Mouse (Mus musculus) ES-E14 (cell line): ENCODE measurements around the gene Gucy2e. TPM values are rescaled to one million over a fixed set of nuclear protein-coding genes. Genes with fewer than 3 reads are reported as not detected.

Experiments
- DNase-seq: peaks from one replicate; pipeline ENCODE4 v3.0.0-alpha.2; 2013; ENCODE audit warnings: low read depth, low spot score
- H3K27ac ChIP-seq: 2 replicates; pipeline ENCODE4 v1.5.1; 2012; ENCODE audit warnings: low read depth, mild to moderate bottlenecking, low read length, moderate library complexity, mixed read lengths; ENCODE audit not compliant: poor library complexity, insufficient read depth, severe bottlenecking
- H3K36me3 ChIP-seq: 2 replicates; pipeline ENCODE4 v1.6.1; 2012; ENCODE audit warnings: mild to moderate bottlenecking, low read length, moderate library complexity, mixed read lengths; ENCODE audit not compliant: control insufficient read depth, poor library complexity, insufficient read depth, severe bottlenecking
- H3K4me1 ChIP-seq, 2 experiments: fragments of 150-350 bp in 1 of 2; sonication (generic) in 1 of 2; 2 replicates each; pipeline ENCODE4 v1.6.1; 2012; ENCODE audit warnings: low read length in 2 of 2, mild to moderate bottlenecking in 1 of 2, mixed read lengths in 1 of 2; ENCODE audit not compliant: control insufficient read depth in 2 of 2, insufficient read depth in 2 of 2, poor library complexity in 1 of 2
- H3K4me3 ChIP-seq, 2 experiments: fragments of 150-350 bp in 1 of 2; sonication (generic) in 1 of 2; 2 replicates each; pipeline ENCODE4 v1.5.1; 2012; ENCODE audit warnings: low read length in 2 of 2, low read depth in 1 of 2, mild to moderate bottlenecking in 1 of 2, mixed read lengths in 1 of 2; ENCODE audit not compliant: insufficient read depth in 1 of 2, poor library complexity in 1 of 2, severe bottlenecking in 1 of 2
- H3K9ac ChIP-seq: 2 replicates; pipeline ENCODE4 v1.6.1; 2012; ENCODE audit warnings: low read depth, mild to moderate bottlenecking, low read length, mixed read lengths; ENCODE audit not compliant: poor library complexity, insufficient read depth, severe bottlenecking
- H3K9me3 ChIP-seq: fragments of 150-350 bp; sonication (generic); 2 replicates; pipeline ENCODE4 v1.6.1; 2012; ENCODE audit warnings: low read depth, mild to moderate bottlenecking, low read length; ENCODE audit not compliant: control insufficient read depth, insufficient read depth
- CHD2 ChIP-seq: IDR thresholded peaks from 2 replicates; pipeline ENCODE4 v1.6.1; 2014; ENCODE audit warnings: mild to moderate bottlenecking, low read depth, low read length, inconsistent platforms
- HCFC1 ChIP-seq: IDR thresholded peaks from 2 replicates; pipeline ENCODE4 v1.6.1; 2012; ENCODE audit warnings: low read length, inconsistent platforms, borderline replicate concordance; ENCODE audit not compliant: insufficient read depth
- MAFK ChIP-seq: IDR thresholded peaks from 2 replicates; pipeline ENCODE4 v1.6.1; 2014; ENCODE audit warnings: mild to moderate bottlenecking, low read depth, low read length, inconsistent platforms; ENCODE audit not compliant: insufficient read depth
- ZC3H11A ChIP-seq: IDR thresholded peaks from 2 replicates; pipeline ENCODE4 v1.6.1; 2012; ENCODE audit warnings: low read depth, mild to moderate bottlenecking, inconsistent platforms, low read length, borderline replicate concordance
- ZNF384 ChIP-seq: IDR thresholded peaks from 2 replicates; pipeline ENCODE4 v1.6.1; 2012; ENCODE audit warnings: low read depth, low read length, inconsistent platforms
- in situ Hi-C, 2 experiments: fragments of 600-800 bp; cut with MboI; formaldehyde crosslinking; loops; one replicate each; pipeline ENCODE4 v1.15.1; 2025; ENCODE audit warnings: low sequenced_read_pairs in 2 of 2, inconsistent platforms in 1 of 2; ENCODE audit not compliant: unreplicated experiment in 2 of 2
- total RNA-seq: library from RNA; depleted of rRNA; stranded (reverse); fragments of 300-350 nt; gene quantifications from 2 replicates; pipeline ENCODE4 v1.2.3, GENCODE M21; 2012

Gucy2e gene
- total RNA-seq, 1 experiment: 0.09 TPM

GRCm38 (mm10) chr11:69221070-69221469, 15.8 kb downstream of the Gucy2e start:
- TF ChIP-seq CHD2: no peak
- no peak for TF ChIP-seq HCFC1
- no peak for TF ChIP-seq ZNF384
- no peak for TF ChIP-seq MAFK
- TF ChIP-seq ZC3H11A: no peak
- Histone ChIP-seq H3K9ac (no peak overlapping the region), H3K9me3 (no peaks in the 10 kb centered on the region), H3K27ac (no peak overlapping the region), H3K4me3 (no peak overlapping the region), H3K4me1 (peaks cover 0 to 10% of the 10 kb centered on the region in 2 experiments; a peak in 1 of 4 replicates), H3K36me3 (no peaks in the 10 kb centered on the region)
- no peak for DNase-seq
- in situ Hi-C loops: no loop called here

DNA sequence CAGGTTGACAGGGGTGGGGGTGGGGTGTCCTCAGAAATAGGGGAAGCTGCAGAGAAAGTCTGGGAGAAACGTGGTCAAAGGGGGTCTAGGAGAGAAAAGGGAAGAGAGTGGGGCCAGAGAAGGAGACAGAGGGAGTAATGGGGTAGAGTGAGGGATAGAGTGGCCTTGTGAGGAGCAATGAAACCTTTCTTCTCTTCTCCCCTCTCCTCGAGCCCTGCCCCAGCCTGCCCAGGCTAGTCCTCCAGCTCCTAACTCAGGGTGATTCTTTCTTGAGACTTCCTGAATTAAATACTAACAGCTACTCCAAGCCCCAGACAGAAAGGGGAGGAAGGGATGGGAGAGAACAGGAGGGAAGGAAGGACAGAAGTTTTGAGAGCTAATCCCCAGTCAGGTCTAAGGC, 18.2 kb downstream of the Gucy2e start:
- H3K27ac ChIP-seq: no peak overlapping the region
- no peak overlapping the region for H3K9ac ChIP-seq
- H3K4me1 ChIP-seq: peaks cover 0 to 7% of the 10 kb centered on the region in 2 experiments; a peak in 1 of 4 replicates
- no peak for DNase-seq
- in situ Hi-C loops: no loop called here
- no peaks in the 10 kb centered on the region for H3K36me3 ChIP-seq
- H3K4me3 ChIP-seq: no peak overlapping the region
- no peaks in the 10 kb centered on the region for H3K9me3 ChIP-seq
- TF ChIP-seq ZNF384 (no peak), CHD2 (no peak), MAFK (no peak), HCFC1 (no peak), ZC3H11A (no peak)

DNA sequence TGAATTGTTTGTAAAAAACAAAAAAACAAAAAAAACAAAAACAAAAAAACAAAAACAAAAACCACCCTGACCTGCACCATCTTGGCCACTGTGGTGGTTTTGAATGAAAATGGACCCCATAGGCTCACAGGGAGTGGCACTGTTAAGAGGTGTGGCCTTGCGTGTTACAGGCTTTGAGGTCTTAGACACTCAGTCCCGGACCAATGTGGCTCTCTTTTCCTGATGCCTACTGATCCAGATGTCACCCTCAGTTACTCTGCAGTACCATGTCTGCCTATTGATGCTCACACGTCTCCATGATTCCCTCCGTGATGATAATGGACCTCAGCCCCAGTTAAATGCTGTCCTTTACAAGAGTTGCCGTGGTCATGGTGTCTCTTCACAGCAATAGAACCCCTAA, 19.4 kb downstream of the Gucy2e start:
- Histone ChIP-seq H3K9ac (no peak overlapping the region), H3K27ac (no peak overlapping the region), H3K36me3 (no peaks in the 10 kb centered on the region), H3K9me3 (no peaks in the 10 kb centered on the region), H3K4me3 (no peak overlapping the region), H3K4me1 (peaks cover 0 to 3% of the 10 kb centered on the region in 2 experiments; a peak in 1 of 4 replicates)
- no peak for TF ChIP-seq ZNF384
- TF ChIP-seq CHD2: no peak
- TF ChIP-seq MAFK: no peak
- TF ChIP-seq ZC3H11A: no peak
- no peak for TF ChIP-seq HCFC1
- DNase-seq: no peak
- in situ Hi-C loops: no loop called here

- no peaks in the 10 kb centered on the region for H3K9me3 ChIP-seq
- no peak overlapping the region for H3K27ac ChIP-seq
- H3K4me1 ChIP-seq: no peaks in the 10 kb centered on the region
- peak overlapping the region; percentile 6 to 56; a peak in 3 of 4 replicates for H3K4me3 ChIP-seq
- H3K9ac ChIP-seq: no peak overlapping the region
- peak; percentile 83 for TF ChIP-seq HCFC1
- TF ChIP-seq ZC3H11A: no peak
- H3K36me3 ChIP-seq: no peaks in the 10 kb centered on the region
- no peak for DNase-seq
- in situ Hi-C loops: no loop called here
Measured at GRCm38 (mm10) chr11:69211431-69211830, 25.4 kb downstream of the Gucy2e start.
